Comparison of ENCODE assay signal across 8 mouse cellular contexts in genomic region chr14:49171867-49172581, GRCm38 (mm10). TPM values are rescaled to one million over a fixed set of nuclear protein-coding genes. Genes with fewer than 3 reads are reported as not detected.
DNase-seq lines count a peak whose midpoint lies in the region; ATAC-seq lines count a peak whose summit lies in the region.

TSS of gene Naa30 (plus strand) at chr14:49172226.

- peak within 1 kb of the TSS; percentile 98 for H3K9ac ChIP-seq in hindbrain, embryonic 12.5 days

- H3K9me3 ChIP-seq in hindbrain, embryonic 12.5 days (replicated peaks) = no peaks in the 10 kb centered on the region

- ATAC-seq in hindbrain, embryonic 12.5 days (ENCODE audit: low FRiP score) = peak; percentile 92

- WGBS in hindbrain, embryonic 12.5 days = under 1% methylated on average over 48 of the region's 86 CpGs

- peaks cover 23% of the 10 kb centered on the region for H3K4me1 ChIP-seq in hindbrain, embryonic 12.5 days

- peak; percentile 97 for DNase-seq in Muller cell, postnatal 12 days (ENCODE audit: inconsistent ontology term)
- peak; percentile 97 for DNase-seq in cerebellum, adult 9-11 months
- peak; percentile 91 to 96 for DNase-seq in frontal cortex, adult 2 months (ENCODE audit: extremely low spot score in 1 of 2, low spot score in 1 of 2)
- DNase-seq in layer of hippocampus, postnatal 14 days (ENCODE audit: low spot score in 2 of 2) = peak; percentile 92 to 95
- peak; percentile 96 for DNase-seq in lung, postnatal 14 days
- peak; percentile 81 for DNase-seq in retina, adult 2 months (ENCODE audit: low read depth, low spot score)
- DNase-seq in thymus, postnatal 36 days = peak; percentile 99 to 100

- H3K27me3 ChIP-seq in hindbrain, embryonic 12.5 days = no peaks in the 10 kb centered on the region

- peak within 1 kb of the TSS; percentile 96 for H3K4me3 ChIP-seq in hindbrain, embryonic 12.5 days

- no peaks in the 10 kb centered on the region for H3K36me3 ChIP-seq in hindbrain, embryonic 12.5 days

- peak within 1 kb of the TSS; percentile 89 for H3K27ac ChIP-seq in hindbrain, embryonic 12.5 days

- peak within 1 kb of the TSS; percentile 77 for H3K4me2 ChIP-seq in hindbrain, embryonic 12.5 days (replicated peaks)

RNA-seq across cellular contexts. Expression of gene Naa30, which starts in this region (rescaled TPM):
- polyA plus RNA-seq in frontal cortex, adult 2 months (2012; rRNA removed) = 22.5 and 24.2 TPM in 2 replicates
- polyA plus RNA-seq in hindbrain, embryonic 12.5 days (2016; fragmentation: Nextera tagmentation; extraction: Ambion mirVana) = 27.4 and 29.0 TPM in 2 replicates
- 10 to 100 TPM; 34.3 to 36.4 TPM for total RNA-seq in layer of hippocampus, postnatal 14 days (2021)

Comparison
In these comparisons a context has a peak if more than half of its experiments do, and no peak if none do; other contexts are left out.
1. Peak in every context shown above with its lines: DNase-seq, ATAC-seq, H3K4me3 ChIP-seq and H3K27ac ChIP-seq.